Mouse (Mus musculus) urinary bladder, postnatal 36 days (tissue): ENCODE measurements at regions not wholly inside any gene's neighbourhood (a gene's known extent, or its start where the extent isn't known, plus 50 kb on each side); places are given as distances from the start of the nearest gene placed in this dataset.

Source experiments
- DNase-seq, 2 experiments: peaks; one replicate each; pipeline ENCODE4 v3.0.0; 2022; ENCODE audit warnings: low spot score in 2 of 2, mixed read lengths in 1 of 2

DNA sequence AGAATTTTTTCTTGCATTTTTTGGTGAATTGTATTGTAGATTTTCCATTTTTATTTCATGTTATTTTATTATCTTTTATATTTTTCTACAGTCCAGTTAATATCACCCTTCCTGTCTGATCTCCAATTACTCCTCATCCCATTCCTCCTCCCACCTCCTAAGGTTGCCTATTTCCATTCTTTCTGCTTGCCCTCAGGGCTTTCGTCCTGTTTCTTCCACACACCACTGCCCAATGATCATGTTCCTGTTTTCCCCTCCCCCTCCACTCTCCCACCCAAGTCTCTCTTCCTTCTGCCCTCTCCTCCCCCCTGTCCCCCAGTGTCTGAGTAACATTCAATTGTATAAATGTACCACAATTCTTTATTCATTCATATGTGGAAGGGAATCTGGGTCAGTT, 573.6 kb upstream of the Ptprd start:
- DNase-seq = no peak

DNA sequence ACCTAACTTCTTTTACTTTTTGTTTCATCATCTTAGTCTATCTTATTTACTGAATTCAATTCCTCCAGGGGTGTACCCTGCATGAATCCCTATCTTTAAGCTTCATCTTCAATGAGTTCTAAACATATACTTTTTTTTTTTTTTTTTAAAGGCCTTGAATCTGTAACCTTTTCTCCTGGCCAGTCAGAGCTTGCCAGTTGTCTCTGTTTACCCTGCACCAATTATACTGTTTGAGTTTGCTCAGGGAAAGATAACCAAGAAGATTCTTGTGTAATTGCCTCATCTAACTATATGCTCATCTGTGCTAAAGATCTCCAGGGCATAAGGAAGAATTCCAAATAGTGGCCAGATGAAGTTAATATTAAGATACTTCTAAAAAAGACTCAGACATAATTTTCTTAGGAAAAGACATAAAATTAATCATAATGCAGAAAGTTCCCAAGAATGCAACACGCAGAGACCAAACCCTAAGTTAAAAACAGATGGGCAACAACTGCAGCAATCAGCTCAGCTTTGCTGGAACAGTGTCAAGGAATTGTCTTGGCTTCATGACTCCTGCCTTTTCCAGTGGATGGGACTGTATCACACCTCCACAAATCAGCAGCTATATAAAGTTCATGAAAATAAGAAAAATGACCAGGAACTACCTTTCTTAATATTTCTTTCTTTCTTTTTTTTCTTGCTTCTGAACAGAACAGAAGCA, 573.1 kb upstream of the Ptprd start:
- DNase-seq = no peak

DNA sequence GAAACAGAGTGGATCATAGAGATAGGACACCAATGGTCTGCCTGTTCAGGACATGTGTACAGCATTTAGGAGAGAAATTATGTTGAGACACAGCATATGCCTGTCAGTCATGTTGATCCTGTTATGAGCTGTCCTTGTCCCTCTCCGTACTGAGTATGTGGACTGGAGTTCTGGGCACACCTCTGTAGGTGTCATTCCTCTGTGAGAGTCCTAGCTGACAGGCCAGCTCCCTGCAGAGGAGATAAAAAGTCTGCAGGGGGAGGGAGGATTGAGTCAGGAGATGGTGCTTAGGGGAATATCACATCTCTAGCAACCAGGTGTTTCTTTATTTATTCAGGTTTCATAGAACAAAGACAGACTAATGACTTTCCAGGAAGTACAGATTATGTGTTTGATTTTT, 572.3 kb upstream of the Ptprd start:
- DNase-seq = peak in 1 of 2 experiments; percentile 7

DNA sequence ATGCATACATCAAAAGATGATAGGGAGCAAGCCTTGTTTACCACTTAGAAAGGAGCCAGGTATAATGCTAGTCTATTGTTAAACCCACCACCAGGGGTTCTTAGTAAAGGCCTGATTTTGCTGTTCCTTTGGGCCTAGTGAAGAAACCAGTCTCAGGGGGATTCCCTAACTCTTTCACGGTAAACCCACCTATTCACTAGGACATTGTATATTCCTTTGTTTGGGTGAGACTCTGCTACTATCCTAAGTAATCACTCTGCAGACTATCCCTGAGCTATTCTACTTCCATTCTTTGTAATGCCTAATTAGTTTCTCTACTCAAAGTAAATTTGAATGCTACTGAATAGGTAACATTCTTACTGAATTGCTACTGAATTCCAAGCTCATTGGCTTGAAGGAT, 571.0 kb upstream of the Ptprd start:
- DNase-seq = no peak

DNA sequence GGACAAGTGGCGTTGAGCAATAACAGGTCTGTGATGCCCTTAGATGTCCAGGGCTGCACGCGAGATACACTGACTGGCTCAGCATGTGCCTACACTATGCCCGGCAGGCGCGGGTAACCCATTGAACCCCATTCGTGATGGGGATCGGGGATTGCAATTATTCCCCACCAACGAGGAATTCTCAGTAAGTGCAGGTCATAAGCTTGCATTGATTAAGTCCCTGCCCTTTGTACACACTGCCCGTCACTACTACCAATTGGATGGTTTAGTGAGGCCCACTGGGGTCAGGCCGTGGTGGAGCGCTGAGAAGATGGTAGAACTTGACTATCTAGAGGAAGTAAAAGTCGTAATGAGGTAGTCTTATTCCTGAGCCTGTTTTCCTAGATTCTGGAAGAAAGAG, 562.1 kb upstream of the Ptprd start:
- DNase-seq = no peak

DNA sequence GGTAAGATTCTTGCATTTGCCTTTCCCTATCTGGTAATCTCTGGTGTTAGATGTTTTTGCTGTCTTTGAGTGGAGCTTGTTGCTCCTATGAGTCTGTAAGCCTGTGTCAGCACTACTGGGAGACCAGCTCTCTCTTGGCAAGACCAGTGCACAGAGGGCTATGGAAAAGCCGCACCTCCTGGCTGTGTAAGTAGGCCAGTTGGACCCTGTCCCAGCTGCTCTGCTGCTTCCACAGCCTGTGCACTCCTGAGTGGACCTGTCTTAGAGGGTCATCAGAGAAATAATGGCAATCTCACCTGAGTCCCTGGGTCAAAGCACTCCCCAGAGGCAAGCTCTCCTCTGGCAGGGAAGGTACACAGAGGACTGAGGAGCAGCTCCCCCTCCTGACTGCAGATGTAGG, 524.3 kb upstream of the Ptprd start:
- DNase-seq = no peak
